Mouse (Mus musculus) CD4-positive naive resting alpha-beta T cell, adult 57 days (primary cell): ENCODE data around the gene Ceacam1. TPM values are rescaled to one million over a fixed set of nuclear protein-coding genes. Genes with fewer than 3 reads are reported as not detected.

ENCODE experiments used
- total RNA-seq: library from RNA; stranded (reverse); gene quantifications from one replicate; pipeline ENCODE4 v1.2.4, GENCODE M21; 2023

The Ceacam1 gene
- 2.2 TPM for total RNA-seq

GRCm38 (mm10) chr7:25477091-25477751 lies at the start of gene Ceacam1:
Gene Ceacam1 (minus strand): TSS chr7:25477603.

GRCm38 (mm10) chr7:25412833-25413441 lies 64.5 kb downstream of the Ceacam1 start, which contains the start of gene Cxcl17:
Gene Cxcl17 (minus strand): TSS chr7:25412886.

Other genes starting within 250 kb of the Ceacam1 start
- gene Gsk3a, start 239.8 kb downstream of the Ceacam1 start, total RNA-seq: 84.8 TPM
- 41.5 TPM for gene Erf, start 226.8 kb downstream of the Ceacam1 start, total RNA-seq
- 318 TPM for gene Cic, start 209.9 kb downstream of the Ceacam1 start, total RNA-seq
- 9.2 TPM for gene Pafah1b3, start 179.6 kb downstream of the Ceacam1 start, total RNA-seq
- not detected for gene Prr19, start 176.2 kb downstream of the Ceacam1 start, total RNA-seq
- gene Tmem145, start 171.5 kb downstream of the Ceacam1 start, total RNA-seq: not detected
- gene Megf8, start 160.4 kb downstream of the Ceacam1 start, total RNA-seq: 1.1 TPM
- not detected for gene Cnfn, start 107.9 kb downstream of the Ceacam1 start, total RNA-seq
- 14.6 TPM for gene Lipe, start 78.9 kb downstream of the Ceacam1 start, total RNA-seq
- gene Cxcl17, start 64.7 kb downstream of the Ceacam1 start, total RNA-seq: not detected
- gene Ceacam2, start 62.3 kb upstream of the Ceacam1 start, total RNA-seq: not detected
- gene Erich4, start 138.3 kb upstream of the Ceacam1 start, total RNA-seq: not detected
- gene Dmac2, start 141.8 kb upstream of the Ceacam1 start, total RNA-seq: 67.2 TPM
- 0.68 TPM for gene B3gnt8, start 149.1 kb upstream of the Ceacam1 start, total RNA-seq
- 22.5 TPM for gene Bckdha, start 181.4 kb upstream of the Ceacam1 start, total RNA-seq
- gene Exosc5, start 181.6 kb upstream of the Ceacam1 start, total RNA-seq: 61.9 TPM
- gene Tmem91, start 197.6 kb upstream of the Ceacam1 start, total RNA-seq: not detected
- 31.5 TPM for gene B9d2, start 203.2 kb upstream of the Ceacam1 start, total RNA-seq
- 147 TPM for gene Tgfb1, start 209.4 kb upstream of the Ceacam1 start, total RNA-seq
- 106 TPM for gene Ccdc97, start 241.5 kb upstream of the Ceacam1 start, total RNA-seq